Mouse (Mus musculus): Measurements from ENCODE around the gene Olfr366. TPM values are rescaled to one million over a fixed set of nuclear protein-coding genes. Genes with fewer than 3 reads are reported as not detected.
"Not testable (repeated sequence)": the region's sequence is repeated elsewhere in the genome, so short reads cannot be mapped to it uniquely, and the experiment has no call there.

Gene Olfr366
- polyA plus RNA-seq (2016; fragmentation: Nextera tagmentation; extraction: Ambion mirVana), result not detected in 2 replicates

DNA sequence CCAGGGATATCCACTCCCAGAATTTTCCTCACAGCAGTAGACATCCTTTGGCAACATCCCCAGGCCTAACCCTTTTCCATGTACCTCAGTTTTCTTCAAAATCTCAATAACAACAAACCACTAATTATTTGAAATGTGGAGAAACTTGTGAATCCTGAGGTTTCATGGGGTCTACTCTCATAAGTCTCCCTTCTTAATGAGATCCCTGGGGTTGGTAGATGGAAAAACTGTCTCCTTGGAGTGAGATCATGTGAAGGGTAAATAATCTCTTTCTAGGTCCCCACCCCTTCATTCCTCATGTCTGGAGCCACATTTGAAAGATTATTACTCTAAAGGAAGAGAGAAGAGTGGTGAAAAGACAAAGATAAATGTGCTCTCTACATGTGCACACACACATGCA is at the start of gene Olfr366:
Gene Olfr366 (plus strand): TSS at position 301 of the 400 bp plus-strand sequence.
- Histone ChIP-seq H3K4me3 (no peak within 1 kb of the TSS), H3K9me3 (peaks cover 19% of the 10 kb centered on the region; the same call in 1 of the 2 replicates), H3K36me3 (no peaks in the 10 kb centered on the region), H3K9ac (no peak within 1 kb of the TSS), H3K27ac (no peak within 1 kb of the TSS), H3K4me1 (no peaks in the 10 kb centered on the region), H3K4me2 (replicated peaks) (no peak within 1 kb of the TSS), H3K27me3 (replicated peaks) (no peaks in the 10 kb centered on the region)
- no peak for ATAC-seq (ENCODE audit: low FRiP score, low read depth)

DNA sequence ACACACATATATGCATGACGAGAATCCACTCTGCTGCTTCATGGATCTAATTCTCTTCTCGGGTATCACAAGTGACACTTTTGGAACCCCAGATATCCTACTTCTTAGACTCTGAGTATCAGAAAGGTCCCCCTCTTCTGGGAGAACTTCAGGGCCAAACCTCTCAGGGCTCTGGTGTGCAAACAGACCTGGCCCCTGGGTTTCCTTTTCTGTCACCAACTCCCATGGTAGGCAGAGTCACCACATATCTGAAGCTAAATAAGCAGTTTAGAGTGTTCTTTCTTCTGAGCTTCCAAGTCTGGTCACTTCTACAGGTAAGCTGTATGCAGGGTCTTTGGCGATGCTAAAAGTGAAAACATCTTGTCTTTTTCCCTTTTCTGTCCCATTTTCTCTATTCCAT is 23.5 kb upstream of the Olfr366 start, which contains the start of gene Olfr365:
Gene Olfr365 (plus strand): TSS at position 301 of the 400 bp plus-strand sequence.
- WGBS, result 77% methylated on average over 3 of the region's 3 CpGs
- H3K9ac ChIP-seq, result no peak within 1 kb of the TSS
- ATAC-seq (ENCODE audit: low FRiP score, low read depth), result no peak

DNA sequence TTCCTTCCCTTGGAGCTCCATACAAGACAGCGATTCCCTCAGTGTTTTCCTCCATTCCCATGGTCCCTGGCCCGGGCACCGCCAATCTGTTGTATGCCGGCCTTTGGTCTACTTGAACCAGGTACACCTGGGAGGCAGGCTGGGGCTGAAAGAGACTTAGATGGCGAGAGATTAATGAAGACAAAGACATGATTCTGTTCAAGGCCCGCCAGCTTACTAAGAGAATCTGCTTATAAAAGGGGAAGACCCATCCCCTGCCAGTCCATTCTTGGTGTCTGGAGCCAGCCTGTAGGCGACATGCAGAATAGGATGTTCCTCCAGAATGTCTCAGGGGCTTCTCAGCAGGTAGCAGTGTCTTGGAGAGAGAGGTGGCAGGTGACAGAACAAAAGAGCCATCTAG is 50.4 kb downstream of the Olfr366 start:
- H3K4me1 ChIP-seq; H3K9me3 ChIP-seq; ATAC-seq (ENCODE audit: low FRiP score, low read depth); H3K9ac ChIP-seq; H3K4me3 ChIP-seq; H3K27ac ChIP-seq; H3K4me2 ChIP-seq (replicated peaks); H3K27me3 ChIP-seq (replicated peaks); H3K36me3 ChIP-seq: not testable (repeated sequence)
- 81% methylated on average over 7 of the region's 7 CpGs for WGBS

More for the DNA sequence above, 23.5 kb upstream of the Olfr366 start, which contains the start of gene Olfr365:
- no peaks in the 10 kb centered on the region for H3K27me3 ChIP-seq (replicated peaks)
- H3K4me2 ChIP-seq (replicated peaks), result no peak within 1 kb of the TSS
- no peaks in the 10 kb centered on the region for H3K4me1 ChIP-seq
- 0 out of 2 replicates have a peak, but pooled peaks cover 11% of the 10 kb centered on the region for H3K9me3 ChIP-seq
- H3K36me3 ChIP-seq, result no peaks in the 10 kb centered on the region
- no peak within 1 kb of the TSS for H3K27ac ChIP-seq
- no peak within 1 kb of the TSS for H3K4me3 ChIP-seq

Other genes with a start within 250 kb of the Olfr366 start
- gene Olfr357, start 217.7 kb upstream of the Olfr366 start, polyA plus RNA-seq (2016; fragmentation: Nextera tagmentation; extraction: Ambion mirVana), result not detected in 2 replicates
- not detected in 2 replicates for gene Olfr358, start 202.2 kb upstream of the Olfr366 start, polyA plus RNA-seq (2016; fragmentation: Nextera tagmentation; extraction: Ambion mirVana)
- not detected in 2 replicates for gene Olfr360, start 145.8 kb upstream of the Olfr366 start, polyA plus RNA-seq (2016; fragmentation: Nextera tagmentation; extraction: Ambion mirVana)
- gene Olfr361, start 122.3 kb upstream of the Olfr366 start, polyA plus RNA-seq (2016; fragmentation: Nextera tagmentation; extraction: Ambion mirVana), result not detected in 2 replicates
- not detected in 2 replicates for gene Olfr362, start 93.7 kb upstream of the Olfr366 start, polyA plus RNA-seq (2016; fragmentation: Nextera tagmentation; extraction: Ambion mirVana)
- not detected in 2 replicates for gene Olfr364-ps1, start 72.3 kb upstream of the Olfr366 start, polyA plus RNA-seq (2016; fragmentation: Nextera tagmentation; extraction: Ambion mirVana)
- not detected in 2 replicates for gene Olfr365, start 23.4 kb upstream of the Olfr366 start, polyA plus RNA-seq (2016; fragmentation: Nextera tagmentation; extraction: Ambion mirVana)
- not detected in 2 replicates for gene Olfr368, start 114.9 kb downstream of the Olfr366 start, polyA plus RNA-seq (2016; fragmentation: Nextera tagmentation; extraction: Ambion mirVana)
- gene Pdcl, start 147.8 kb downstream of the Olfr366 start, polyA plus RNA-seq (2016; fragmentation: Nextera tagmentation; extraction: Ambion mirVana), result 76.8 and 81.0 TPM in 2 replicates
- 31.5 and 31.9 TPM in 2 replicates for gene Rc3h2, start 211.3 kb downstream of the Olfr366 start, polyA plus RNA-seq (2016; fragmentation: Nextera tagmentation; extraction: Ambion mirVana)
- gene Zbtb26, start 231.6 kb downstream of the Olfr366 start, polyA plus RNA-seq (2016; fragmentation: Nextera tagmentation; extraction: Ambion mirVana), result 10.9 and 11.3 TPM in 2 replicates
- gene Zbtb6, start 231.6 kb downstream of the Olfr366 start, polyA plus RNA-seq (2016; fragmentation: Nextera tagmentation; extraction: Ambion mirVana), result 11.7 and 13.1 TPM in 2 replicates
- gene Rabgap1, start 231.7 kb downstream of the Olfr366 start, polyA plus RNA-seq (2016; fragmentation: Nextera tagmentation; extraction: Ambion mirVana), result 52.7 and 61.1 TPM in 2 replicates